Mouse (Mus musculus) MEL (cell line): ENCODE results near the gene Aplp1. TPM values are rescaled to one million over a fixed set of nuclear protein-coding genes. Genes with fewer than 3 reads are reported as not detected.

Experiments
- DNase-seq: peaks from one replicate; pipeline ENCODE4 v3.0.0; 2011; ENCODE audit warnings: low read depth, low spot score
- H3K27ac ChIP-seq: 2 replicates; pipeline ENCODE4 v1.5.1; 2012; ENCODE audit warnings: low read depth, mild to moderate bottlenecking, control low read depth, low read length, moderate library complexity; ENCODE audit not compliant: control insufficient read depth
- H3K27me3 ChIP-seq, 2 experiments: fragments of 150-350 bp in 1 of 2; sonication (generic) in 1 of 2; 2 replicates each; pipeline ENCODE4 v1.6.1; 2012; ENCODE audit warnings: low read length in 2 of 2, mild to moderate bottlenecking in 2 of 2, improper control_type of control experiment in 1 of 2, moderate library complexity in 1 of 2; ENCODE audit not compliant: insufficient read depth in 2 of 2, control insufficient read depth in 1 of 2
- H3K36me3 ChIP-seq, 2 experiments: 2 replicates each; pipeline ENCODE4 v1.6.1; 2012 to 2014; ENCODE audit warnings: low read length in 2 of 2, improper control_type of control experiment in 1 of 2, inconsistent platforms in 1 of 2, mild to moderate bottlenecking in 1 of 2; ENCODE audit not compliant: insufficient read depth in 2 of 2, control insufficient read depth in 1 of 2
- H3K4me1 ChIP-seq, 2 experiments: fragments of 150-350 bp in 1 of 2; sonication (generic) in 1 of 2; 2 replicates each; pipeline ENCODE4 v1.6.1; 2012; ENCODE audit warnings: low read length in 2 of 2, improper control_type of control experiment in 1 of 2, mild to moderate bottlenecking in 1 of 2; ENCODE audit not compliant: insufficient read depth in 2 of 2, control insufficient read depth in 1 of 2
- H3K4me3 ChIP-seq, 2 experiments: fragments of 150-350 bp in 1 of 2; sonication (generic) in 1 of 2; 2 replicates each; pipeline ENCODE4 v1.5.1; 2012; ENCODE audit warnings: low read depth in 2 of 2, low read length in 2 of 2, mild to moderate bottlenecking in 2 of 2, moderate library complexity in 2 of 2, control low read depth in 1 of 2, improper control_type of control experiment in 1 of 2; ENCODE audit not compliant: control insufficient read depth in 1 of 2, insufficient read depth in 1 of 2
- H3K79me2 ChIP-seq: 2 replicates; pipeline ENCODE4 v1.6.1; 2012; ENCODE audit warnings: mild to moderate bottlenecking, low read length, moderate library complexity; ENCODE audit not compliant: control insufficient read depth, poor library complexity, insufficient read depth
- H3K9ac ChIP-seq: 2 replicates; pipeline ENCODE4 v1.6.1; 2012; ENCODE audit warnings: low read depth, mild to moderate bottlenecking, control low read depth, low read length, moderate library complexity; ENCODE audit not compliant: control insufficient read depth, poor library complexity, severe bottlenecking
- H3K9me3 ChIP-seq: fragments of 150-350 bp; sonication (generic); replicated peaks from 2 replicates; pipeline ENCODE4 v1.6.1; 2012; ENCODE audit warnings: mild to moderate bottlenecking, low read length, improper control_type of control experiment, moderate library complexity; ENCODE audit not compliant: insufficient read depth
- CHD1 ChIP-seq: IDR thresholded peaks from 2 replicates; pipeline ENCODE4 v1.6.1; 2012; ENCODE audit warnings: low read depth, mild to moderate bottlenecking, inconsistent platforms, low read length, improper control_type of control experiment
- E2F4 ChIP-seq: IDR thresholded peaks from 2 replicates; pipeline ENCODE4 v1.6.1; 2011; ENCODE audit warnings: low read depth, low read length, improper control_type of control experiment, borderline replicate concordance
- ELF1 ChIP-seq: IDR thresholded peaks from 2 replicates; pipeline ENCODE4 v1.6.1; 2014; ENCODE audit warnings: low read depth, mild to moderate bottlenecking, inconsistent platforms, low read length, improper control_type of control experiment, moderate library complexity
- ETS1 ChIP-seq: IDR thresholded peaks from 2 replicates; pipeline ENCODE4 v1.6.1; 2012; ENCODE audit warnings: low read depth, mild to moderate bottlenecking, inconsistent platforms, low read length, improper control_type of control experiment, moderate library complexity
- GABPA ChIP-seq: IDR thresholded peaks from 2 replicates; pipeline ENCODE4 v1.6.1; 2012; ENCODE audit warnings: low read depth, mild to moderate bottlenecking, inconsistent platforms, low read length, improper control_type of control experiment, moderate library complexity
- HCFC1 ChIP-seq: IDR thresholded peaks from 2 replicates; pipeline ENCODE4 v1.6.1; 2012; ENCODE audit warnings: low read depth, mild to moderate bottlenecking, inconsistent platforms, low read length, improper control_type of control experiment, moderate library complexity
- KAT2A ChIP-seq: conservative IDR thresholded peaks from 2 replicates; pipeline ENCODE4 v1.6.1; 2012; ENCODE audit warnings: low read depth, low read length, improper control_type of control experiment, inconsistent platforms
- MAFK ChIP-seq: IDR thresholded peaks from 2 replicates; pipeline ENCODE4 v1.6.1; 2011; ENCODE audit warnings: low read depth, mild to moderate bottlenecking, low read length, improper control_type of control experiment, borderline replicate concordance
- MAZ ChIP-seq: IDR thresholded peaks from 2 replicates; pipeline ENCODE4 v1.6.1; 2012; ENCODE audit warnings: low read depth, mild to moderate bottlenecking, inconsistent platforms, low read length, improper control_type of control experiment
- MXI1 ChIP-seq: IDR thresholded peaks from 2 replicates; pipeline ENCODE4 v1.6.1; 2011; ENCODE audit warnings: mild to moderate bottlenecking, low read depth, low read length, improper control_type of control experiment
- MYB ChIP-seq: IDR thresholded peaks from 2 replicates; pipeline ENCODE4 v1.6.1; 2011; ENCODE audit warnings: mild to moderate bottlenecking, low read depth, low read length, improper control_type of control experiment
- NRF1 ChIP-seq: IDR thresholded peaks from 2 replicates; pipeline ENCODE4 v1.6.1; 2014; ENCODE audit warnings: low read depth, mild to moderate bottlenecking, inconsistent platforms, low read length, improper control_type of control experiment, moderate library complexity; ENCODE audit not compliant: poor library complexity, insufficient read depth, severe bottlenecking
- POLR2A ChIP-seq, 2 experiments: IDR thresholded peaks; 2 replicates each; pipeline ENCODE4 v1.6.1; 2011 to 2012; ENCODE audit warnings: low read length in 2 of 2, mild to moderate bottlenecking in 2 of 2, control low read depth in 1 of 2, improper control_type of control experiment in 1 of 2, low read depth in 1 of 2, moderate library complexity in 1 of 2; ENCODE audit not compliant: control insufficient read depth in 1 of 2, insufficient read depth in 1 of 2, poor library complexity in 1 of 2
- POLR2AphosphoS5 ChIP-seq: IDR thresholded peaks from 2 replicates; pipeline ENCODE4 v1.6.1; 2012; ENCODE audit warnings: low read depth, borderline replicate concordance, mild to moderate bottlenecking, inconsistent platforms, low read length, moderate library complexity, mixed read lengths
- RAD21 ChIP-seq: IDR thresholded peaks from 2 replicates; pipeline ENCODE4 v1.6.1; 2011; ENCODE audit warnings: mild to moderate bottlenecking, low read depth, low read length, improper control_type of control experiment
- RCOR1 ChIP-seq: IDR thresholded peaks from 2 replicates; pipeline ENCODE4 v1.6.1; 2012; ENCODE audit warnings: low read depth, mild to moderate bottlenecking, inconsistent platforms, low read length, improper control_type of control experiment
- SIN3A ChIP-seq: IDR thresholded peaks from 2 replicates; pipeline ENCODE4 v1.6.1; 2012; ENCODE audit warnings: low read length, improper control_type of control experiment, inconsistent platforms
- TAL1 ChIP-seq: IDR thresholded peaks from 2 replicates; pipeline ENCODE4 v1.6.1; 2012; ENCODE audit warnings: mild to moderate bottlenecking, inconsistent platforms, low read length, moderate library complexity, mixed read lengths
- TBP ChIP-seq: IDR thresholded peaks from 2 replicates; pipeline ENCODE4 v1.8.0; 2011; ENCODE audit warnings: low read depth, low read length, improper control_type of control experiment
- TCF12 ChIP-seq: IDR thresholded peaks from 2 replicates; pipeline ENCODE4 v1.6.1; 2014; ENCODE audit warnings: low read depth, mild to moderate bottlenecking, inconsistent platforms, low read length, improper control_type of control experiment, moderate library complexity
- UBTF ChIP-seq: IDR thresholded peaks from 2 replicates; pipeline ENCODE4 v1.6.1; 2012; ENCODE audit warnings: low read depth, mild to moderate bottlenecking, inconsistent platforms, low read length, improper control_type of control experiment, moderate library complexity, borderline replicate concordance; ENCODE audit not compliant: insufficient read depth
- USF1 ChIP-seq: IDR thresholded peaks from 2 replicates; pipeline ENCODE4 v1.6.1; 2014; ENCODE audit warnings: low read depth, mild to moderate bottlenecking, inconsistent platforms, low read length, improper control_type of control experiment, moderate library complexity
- USF2 ChIP-seq, 2 experiments: IDR thresholded peaks; 2 replicates each; pipeline ENCODE4 v1.6.1; 2011 to 2012; ENCODE audit warnings: improper control_type of control experiment in 2 of 2, low read length in 2 of 2, borderline replicate concordance in 1 of 2, inconsistent platforms in 1 of 2, low read depth in 1 of 2, mild to moderate bottlenecking in 1 of 2; ENCODE audit not compliant: insufficient read depth in 1 of 2
- ZC3H11A ChIP-seq: IDR thresholded peaks from 2 replicates; pipeline ENCODE4 v1.6.1; 2012; ENCODE audit warnings: low read depth, mild to moderate bottlenecking, inconsistent platforms, low read length, improper control_type of control experiment
- ZNF384 ChIP-seq: IDR thresholded peaks from 2 replicates; pipeline ENCODE4 v1.6.1; 2012; ENCODE audit warnings: low read depth, mild to moderate bottlenecking, inconsistent platforms, low read length, improper control_type of control experiment
- polyA plus RNA-seq, 2 experiments: library from polyadenylated mRNA; stranded (reverse) in 1 of 2; unstranded in 1 of 2; fragments of >175 nt in 1 of 2; fragments of >200 nt in 1 of 2; gene quantifications; 2 replicates each; pipeline versions ENCODE4 v1.2.1 to v1.2.4; 2012; ENCODE audit warnings: low replicate concordance in 2 of 2, low read depth in 1 of 2; ENCODE audit not compliant: insufficient read length in 2 of 2, insufficient read depth in 1 of 2, missing spikeins in 1 of 2
- total RNA-seq: library from RNA; depleted of rRNA; stranded (reverse); fragments of 300-350 nt; gene quantifications from 2 replicates; pipeline ENCODE4 v1.2.3, GENCODE M21; 2012

Aplp1 gene
- total and polyA plus RNA-seq, 3 experiments: 1.9 to 7.1 TPM; not detected in 1

DNA sequence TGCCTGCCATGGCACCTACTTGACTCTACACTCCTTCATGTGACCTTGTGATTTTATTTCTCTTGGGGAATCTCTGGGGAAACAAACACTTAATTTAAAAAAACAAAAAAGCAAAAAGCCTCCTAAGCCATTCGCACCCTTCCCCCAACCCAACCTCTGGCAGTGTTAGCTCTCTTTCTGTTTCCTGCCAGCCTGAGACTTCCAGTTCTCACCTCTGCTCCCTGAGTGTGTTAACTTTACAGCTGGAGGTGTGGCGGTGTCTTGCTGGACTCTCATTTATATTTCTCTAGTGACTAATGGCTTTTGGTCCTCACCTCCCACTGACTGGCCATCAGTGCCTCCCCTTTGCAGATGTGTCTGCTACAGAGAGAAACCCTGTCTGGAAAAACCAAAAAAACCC lies 35.5 kb downstream of the Aplp1 start:
- Histone ChIP-seq H3K36me3 (peaks cover 0 to 8% of the 10 kb centered on the region in 2 experiments; a peak in 2 of 4 replicates), H3K27ac (no peak overlapping the region), H3K4me3 (no peak overlapping the region), H3K27me3 (peaks cover 0 to 1% of the 10 kb centered on the region in 2 experiments; a peak in 2 of 4 replicates), H3K9ac (no peak overlapping the region), H3K4me1 (peaks cover 3 to 18% of the 10 kb centered on the region in 2 experiments; a peak in 3 of 4 replicates), H3K9me3 (no peaks in the 10 kb centered on the region), H3K79me2 (no peaks in the 10 kb centered on the region)
- DNase-seq: no peak
- no peak for TF ChIP-seq USF2 (IDR thresholded peaks at IDR 0.05; ENCODE audit: borderline replicate concordance in 1 of 2, insufficient read depth in 1 of 2, low read depth in 1 of 2, low read length in 2 of 2)
- TF ChIP-seq MAZ: no peak
- TF ChIP-seq POLR2AphosphoS5: no peak
- no peak for TF ChIP-seq GABPA
- TF ChIP-seq POLR2A (IDR thresholded peaks at IDR 0.05; ENCODE audit: control insufficient read depth in 1 of 2, insufficient read depth in 1 of 2, low read depth in 1 of 2, low read length in 2 of 2, poor library complexity in 1 of 2): no peak
- TF ChIP-seq RAD21: no peak
- TF ChIP-seq ELF1: no peak
- TF ChIP-seq TCF12: no peak

DNA sequence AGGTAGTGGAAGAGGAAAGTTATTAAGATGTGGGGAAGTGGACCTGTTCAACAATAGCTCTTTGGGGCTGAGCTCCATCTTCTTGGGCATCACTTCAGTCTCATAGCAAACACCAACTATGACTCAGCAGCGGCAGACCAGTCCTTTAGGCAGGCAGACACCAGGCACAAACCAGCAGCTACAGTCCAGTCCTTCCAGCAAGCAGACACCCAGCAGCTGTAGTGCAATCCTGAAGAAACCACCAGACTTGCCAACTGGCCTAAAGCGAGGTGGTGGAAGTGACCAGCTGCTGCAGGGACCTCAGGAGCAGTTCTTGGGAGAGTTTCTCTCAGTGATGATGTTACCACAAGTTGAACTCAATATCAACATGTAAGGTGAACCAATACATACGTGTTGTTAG lies 36.7 kb downstream of the Aplp1 start:
- H3K4me3 ChIP-seq: no peak overlapping the region
- peaks cover 3 to 16% of the 10 kb centered on the region in 2 experiments; a peak in 3 of 4 replicates for H3K4me1 ChIP-seq
- H3K9me3 ChIP-seq: no peaks in the 10 kb centered on the region
- H3K27me3 ChIP-seq: peaks cover 0 to 1% of the 10 kb centered on the region in 2 experiments; a peak in 2 of 4 replicates
- H3K79me2 ChIP-seq: no peaks in the 10 kb centered on the region
- H3K9ac ChIP-seq: no peak overlapping the region
- DNase-seq: no peak
- TF ChIP-seq MXI1 (no peak), UBTF (no peak), TAL1 (no peak), SIN3A (no peak), USF1 (no peak)
- H3K27ac ChIP-seq: no peak overlapping the region
- H3K36me3 ChIP-seq: peaks cover 0 to 8% of the 10 kb centered on the region in 2 experiments; a peak in 2 of 4 replicates

DNA sequence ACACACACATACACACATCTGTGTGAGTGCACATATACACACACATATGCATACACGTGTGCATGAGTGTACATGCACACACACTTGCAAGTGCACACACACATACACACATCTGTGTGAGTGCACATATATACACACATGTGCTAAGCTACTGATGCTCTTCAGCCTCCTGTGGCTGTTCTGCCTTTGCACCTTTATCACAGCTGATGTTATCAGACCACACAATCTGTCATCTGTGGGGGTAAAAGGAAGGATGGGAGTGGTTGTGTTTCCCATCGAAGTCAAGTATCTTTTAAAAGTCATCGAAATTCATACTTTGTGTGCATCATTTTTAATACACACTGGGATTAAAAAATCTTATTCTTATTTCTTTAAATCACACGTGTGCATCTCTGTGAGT lies 43.0 kb downstream of the Aplp1 start:
- Histone ChIP-seq H3K79me2 (no peaks in the 10 kb centered on the region), H3K9ac (no peak overlapping the region), H3K4me1 (no peaks in the 10 kb centered on the region), H3K27me3 (peaks cover 1 to 2% of the 10 kb centered on the region in 2 experiments; a peak in 3 of 4 replicates), H3K4me3 (no peak overlapping the region), H3K9me3 (no peaks in the 10 kb centered on the region), H3K27ac (no peak overlapping the region), H3K36me3 (no peaks in the 10 kb centered on the region)
- DNase-seq: no peak
- no peak for TF ChIP-seq CHD1
- no peak for TF ChIP-seq TCF12
- TF ChIP-seq ZNF384: no peak
- no peak for TF ChIP-seq ELF1
- TF ChIP-seq MAZ: no peak
- no peak for TF ChIP-seq RCOR1
- no peak for TF ChIP-seq HCFC1
- TF ChIP-seq MYB: no peak
- TF ChIP-seq KAT2A: no peak
- no peak for TF ChIP-seq TBP
- no peak for TF ChIP-seq E2F4
- no peak for TF ChIP-seq MAFK
- no peak for TF ChIP-seq ETS1
- no peak for TF ChIP-seq USF1
- TF ChIP-seq NRF1: no peak
- TF ChIP-seq ZC3H11A: no peak
